Mouse (Mus musculus): ENCODE measurements around the gene Rcc1. TPM values are rescaled to one million over a fixed set of nuclear protein-coding genes. Genes with fewer than 3 reads are reported as not detected.
"Not testable (repeated sequence)": the region's sequence is repeated elsewhere in the genome, so short reads cannot be mapped to it uniquely, and the experiment has no call there.

Gene Rcc1
- total and polyA plus RNA-seq, 2 experiments from 2014 or later, result 18.6 to 20.6 TPM

- Histone ChIP-seq H3K9ac (replicated peaks; ENCODE audit: low read depth, low read length) (peak overlapping the region; percentile 91), H3K27me3 (ENCODE audit: control insufficient read depth, insufficient read depth, low read length) (no peaks in the 10 kb centered on the region), H3K36me3 (replicated peaks; ENCODE audit: control insufficient read depth, insufficient read depth, low read length) (peaks cover 36% of the 10 kb centered on the region), H3K4me3 (ENCODE audit: low read depth, low read length) (peak overlapping the region; percentile 68), H3K4me2 (ENCODE audit: low read depth, low read length) (peak overlapping the region; percentile 74), H3K9me3 (replicated peaks; ENCODE audit: control insufficient read depth, low read length) (no peaks in the 10 kb centered on the region), H3K27ac (ENCODE audit: low read depth) (peak overlapping the region; percentile 91), H3K4me1 (ENCODE audit: control insufficient read depth, insufficient read depth) (no peaks in the 10 kb centered on the region)
- ATAC-seq (ENCODE audit: insufficient read depth, low read depth) (peak; percentile 2; the same call in 1 of the 2 replicates), DNase-seq (ENCODE audit: low spot score) (peak; percentile 31)
- WGBS, result under 1% methylated on average over 15 of the region's 15 CpGs
- TF ChIP-seq EP300 (IDR thresholded peaks at IDR 0.05; ENCODE audit: low read depth), result no peak
- TF ChIP-seq CTCF (IDR thresholded peaks at IDR 0.05; ENCODE audit: low read depth), result no peak
Measured at GRCm38 (mm10) chr4:132309140-132309848, 44.1 kb downstream of the Rcc1 start.

DNA sequence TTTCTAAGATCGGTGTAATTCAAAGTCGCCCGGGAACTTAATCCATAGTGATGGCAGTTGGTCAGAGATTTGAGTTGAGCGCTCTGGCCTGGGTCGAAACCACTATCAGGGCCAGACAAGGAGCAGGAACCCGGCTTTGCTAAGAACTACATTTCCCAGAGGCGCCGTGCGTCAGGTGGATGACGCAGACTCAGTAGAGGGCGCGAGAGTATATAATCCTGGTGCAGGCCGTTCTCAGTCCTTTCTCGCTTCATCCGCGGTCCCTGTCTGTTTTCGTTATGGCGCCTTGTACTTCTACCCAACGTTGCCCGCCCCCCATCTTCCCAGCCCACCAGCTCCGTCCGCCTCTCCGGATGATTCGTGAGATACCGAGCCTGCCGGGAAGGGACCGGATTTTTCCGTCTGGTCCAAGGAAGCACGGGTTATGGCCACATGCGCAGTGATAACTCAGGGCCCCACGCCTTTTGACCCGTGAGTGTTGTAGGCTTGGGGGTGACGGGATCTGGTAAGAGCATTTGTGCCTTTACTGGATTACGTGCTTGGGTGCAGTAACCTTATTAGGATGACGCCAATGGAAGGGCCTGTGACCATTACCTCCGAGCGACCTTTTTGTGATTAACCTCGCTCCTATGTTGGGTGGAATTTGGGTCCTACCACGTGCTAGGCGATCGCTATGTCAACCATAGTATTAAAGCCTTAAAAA is 44.8 kb downstream of the Rcc1 start:
- no peak for TF ChIP-seq CTCF (IDR thresholded peaks at IDR 0.05; ENCODE audit: low read depth)
- TF ChIP-seq EP300 (IDR thresholded peaks at IDR 0.05; ENCODE audit: low read depth), result no peak
- Histone ChIP-seq H3K27me3 (ENCODE audit: control insufficient read depth, insufficient read depth, low read length) (no peaks in the 10 kb centered on the region), H3K27ac (ENCODE audit: low read depth) (peak overlapping the region; percentile 91), H3K36me3 (replicated peaks; ENCODE audit: control insufficient read depth, insufficient read depth, low read length) (peaks cover 32% of the 10 kb centered on the region), H3K4me2 (ENCODE audit: low read depth, low read length) (peak overlapping the region; percentile 74), H3K4me3 (ENCODE audit: low read depth, low read length) (peak overlapping the region; percentile 68), H3K9me3 (replicated peaks; ENCODE audit: control insufficient read depth, low read length) (no peaks in the 10 kb centered on the region), H3K9ac (replicated peaks; ENCODE audit: low read depth, low read length) (peak overlapping the region; percentile 91), H3K4me1 (ENCODE audit: control insufficient read depth, insufficient read depth) (no peaks in the 10 kb centered on the region)
- DNase-seq (ENCODE audit: low spot score) (peak; percentile 95), ATAC-seq (ENCODE audit: insufficient read depth, low read depth) (peak; percentile 94)
- WGBS, result under 1% methylated on average over 41 of the region's 41 CpGs

DNA sequence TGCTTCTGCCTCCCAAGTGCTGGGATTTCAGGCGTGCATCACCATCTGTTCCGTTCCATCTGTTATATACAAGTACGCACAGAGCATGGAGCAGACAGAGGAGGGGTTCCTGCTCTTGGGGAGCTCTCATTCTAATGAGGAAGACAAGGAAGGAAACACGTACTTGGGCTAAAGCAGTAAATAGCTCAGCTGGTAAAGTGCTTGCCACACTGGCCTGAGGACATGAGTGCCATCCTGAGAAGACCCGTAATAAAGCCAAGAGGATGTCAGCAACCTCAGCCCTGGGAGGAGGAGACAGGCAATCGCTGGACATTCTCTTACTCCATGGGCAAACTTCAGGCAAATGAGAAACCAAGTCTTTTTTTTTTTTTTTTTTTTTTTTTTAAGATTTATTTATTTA is 47.4 kb downstream of the Rcc1 start:
- Histone ChIP-seq H3K9me3 (replicated peaks; ENCODE audit: control insufficient read depth, low read length) (no peaks in the 10 kb centered on the region), H3K4me1 (ENCODE audit: control insufficient read depth, insufficient read depth) (peaks cover 18% of the 10 kb centered on the region), H3K36me3 (replicated peaks; ENCODE audit: control insufficient read depth, insufficient read depth, low read length) (peaks cover 13% of the 10 kb centered on the region), H3K27me3 (ENCODE audit: control insufficient read depth, insufficient read depth, low read length) (no peaks in the 10 kb centered on the region), H3K9ac (replicated peaks; ENCODE audit: low read depth, low read length) (no peak overlapping the region), H3K4me3 (ENCODE audit: low read depth, low read length) (no peak overlapping the region), H3K27ac (ENCODE audit: low read depth) (no peak overlapping the region), H3K4me2 (ENCODE audit: low read depth, low read length) (no peak overlapping the region)
- 76% methylated on average over 6 of the region's 6 CpGs for WGBS
- ATAC-seq (ENCODE audit: insufficient read depth, low read depth) (no peak), DNase-seq (ENCODE audit: low spot score) (no peak)
- TF ChIP-seq EP300 (IDR thresholded peaks at IDR 0.05; ENCODE audit: low read depth) (no peak), CTCF (IDR thresholded peaks at IDR 0.05; ENCODE audit: low read depth) (no peak)

DNA sequence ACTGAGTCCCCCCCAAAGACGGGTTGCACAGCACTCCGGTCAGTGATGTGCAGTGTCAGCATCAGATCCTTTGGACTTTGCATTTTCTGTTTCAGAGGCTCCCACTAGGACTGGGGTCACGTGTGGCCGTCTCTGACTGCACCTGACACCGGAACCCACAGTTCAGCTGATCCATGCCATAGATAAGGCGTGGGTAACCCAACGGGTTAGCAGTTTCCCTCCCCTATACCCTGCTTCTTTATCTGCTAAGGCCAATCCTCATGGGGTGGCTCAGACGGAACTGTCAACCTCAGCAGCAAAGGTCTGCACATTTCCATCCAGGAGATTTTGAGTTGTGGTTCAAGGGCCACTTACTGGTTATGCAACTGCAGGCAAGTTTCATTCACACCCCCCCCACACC is 48.1 kb downstream of the Rcc1 start:
- WGBS, result 73% methylated on average over 8 of the region's 8 CpGs
- Histone ChIP-seq H3K9me3 (replicated peaks; ENCODE audit: control insufficient read depth, low read length) (no peaks in the 10 kb centered on the region), H3K4me2 (ENCODE audit: low read depth, low read length) (no peak overlapping the region), H3K27ac (ENCODE audit: low read depth) (no peak overlapping the region), H3K36me3 (replicated peaks; ENCODE audit: control insufficient read depth, insufficient read depth, low read length) (peaks cover 6% of the 10 kb centered on the region), H3K4me3 (ENCODE audit: low read depth, low read length) (no peak overlapping the region), H3K27me3 (ENCODE audit: control insufficient read depth, insufficient read depth, low read length) (no peaks in the 10 kb centered on the region), H3K4me1 (ENCODE audit: control insufficient read depth, insufficient read depth) (peaks cover 18% of the 10 kb centered on the region), H3K9ac (replicated peaks; ENCODE audit: low read depth, low read length) (no peak overlapping the region)
- DNase-seq (ENCODE audit: low spot score), result no peak
- no peak for ATAC-seq (ENCODE audit: insufficient read depth, low read depth)
- TF ChIP-seq EP300 (IDR thresholded peaks at IDR 0.05; ENCODE audit: low read depth) (no peak), CTCF (IDR thresholded peaks at IDR 0.05; ENCODE audit: low read depth) (no peak)

GRCm38 (mm10) chr4:132303484-132303883 is 49.9 kb downstream of the Rcc1 start:
- WGBS, result 39% methylated on average over 6 of the region's 6 CpGs
- H3K9me3 ChIP-seq (replicated peaks; ENCODE audit: control insufficient read depth, low read length); ATAC-seq (ENCODE audit: insufficient read depth, low read depth); H3K27me3 ChIP-seq (ENCODE audit: control insufficient read depth, insufficient read depth, low read length); DNase-seq (ENCODE audit: low spot score); H3K36me3 ChIP-seq (replicated peaks; ENCODE audit: control insufficient read depth, insufficient read depth, low read length): not testable (repeated sequence)
- Histone ChIP-seq H3K4me3 (ENCODE audit: low read depth, low read length) (peak overlapping the region; percentile 52), H3K9ac (replicated peaks; ENCODE audit: low read depth, low read length) (peak overlapping the region; percentile 59; the same call in 1 of the 2 replicates), H3K4me2 (ENCODE audit: low read depth, low read length) (peak overlapping the region; percentile 67), H3K4me1 (ENCODE audit: control insufficient read depth, insufficient read depth) (peaks cover 18% of the 10 kb centered on the region), H3K27ac (ENCODE audit: low read depth) (0 out of 2 replicates have a peak overlapping the region, but pooled peaks have one; percentile 70)

All from heart, postnatal 0 days (tissue).